Comparison of ENCODE assay signal across 14 mouse cellular contexts in genomic region chr17:71284890-71285289, GRCm38 (mm10). TPM values are rescaled to one million over a fixed set of nuclear protein-coding genes. Genes with fewer than 3 reads are reported as not detected.
DNase-seq lines count a peak whose midpoint lies in the region; ATAC-seq and TF ChIP-seq lines count a peak whose summit lies in the region.
"Had no signal": no experiment of that assay in that cellular context is flagged by ENCODE, and none has a peak within 500 bp of the region (broad histone marks: within the 10 kb centered on the region; RNA-seq: fewer than 3 reads in every experiment).

No protein-coding gene starts in this region.

- no peak overlapping the region for H3K4me3 ChIP-seq in lung, embryonic 14.5 days (ENCODE audit: low read depth, low read length)
- no peak overlapping the region for H3K4me3 ChIP-seq in lung, adult 2 months (replicated peaks; ENCODE audit: extremely low read depth, low read depth, low read length)
- no peak overlapping the region for H3K4me3 ChIP-seq in bone marrow, adult 2 months (replicated peaks; ENCODE audit: control insufficient read depth, low read depth, low read length)
- H3K4me3 ChIP-seq in liver, postnatal 0 days (ENCODE audit: low read depth, low read length), result no peak overlapping the region
- H3K4me3 ChIP-seq: neural tube, embryonic 15.5 days had no signal

- 12% methylated on average over 6 of the region's 6 CpGs for WGBS in lung, embryonic 14.5 days
- WGBS in lung, adult 2 months, result 31% methylated on average over 6 of the region's 6 CpGs
- WGBS in bone marrow, adult 2 months, result 36% methylated on average over 6 of the region's 6 CpGs
- WGBS in liver, postnatal 0 days (ENCODE audit: insufficient replicate concordance), result 24% methylated on average over 6 of the region's 6 CpGs

- H3K27me3 ChIP-seq in lung, embryonic 14.5 days (ENCODE audit: insufficient read depth, low read length), result no peaks in the 10 kb centered on the region
- H3K27me3 ChIP-seq in liver, postnatal 0 days (ENCODE audit: insufficient read depth, low read length), result no peaks in the 10 kb centered on the region
- H3K27me3 ChIP-seq: CH12.LX; neural tube, embryonic 15.5 days had no signal

- peak; percentile 33; the same call in 1 of the 2 replicates for ATAC-seq in lung, embryonic 14.5 days (ENCODE audit: insufficient read depth)
- peak; percentile 22; the same call in 1 of the 2 replicates for ATAC-seq in liver, postnatal 0 days

- peaks cover 10% of the 10 kb centered on the region; the same call in 1 of the 2 replicates for H3K4me1 ChIP-seq in lung, embryonic 14.5 days (ENCODE audit: insufficient read depth)
- peaks cover 2% of the 10 kb centered on the region; the same call in 1 of the 2 replicates for H3K4me1 ChIP-seq in lung, adult 2 months (ENCODE audit: control insufficient read depth, insufficient read depth, low read length)
- peaks cover 10% of the 10 kb centered on the region for H3K4me1 ChIP-seq in bone marrow, adult 2 months (ENCODE audit: control insufficient read depth, insufficient read depth, low read length)
- peaks cover 51% of the 10 kb centered on the region for H3K4me1 ChIP-seq in liver, postnatal 0 days (ENCODE audit: insufficient read depth)
- H3K4me1 ChIP-seq: neural tube, embryonic 15.5 days had no signal

- no peak for TF ChIP-seq CTCF in lung, embryonic 14.5 days (IDR thresholded peaks at IDR 0.05; ENCODE audit: low read depth)
- no peak for TF ChIP-seq CTCF in lung, adult 2 months (IDR thresholded peaks at IDR 0.05; ENCODE audit: insufficient read depth, low read length)
- no peak for TF ChIP-seq CTCF in bone marrow, adult 2 months (IDR thresholded peaks at IDR 0.05; ENCODE audit: control insufficient read depth, insufficient read depth, low read length)
- TF ChIP-seq CTCF in liver, postnatal 0 days (IDR thresholded peaks at IDR 0.05; ENCODE audit: low read depth), result no peak

- DNase-seq in lung, embryonic 14.5 days, result peak; percentile 54
- DNase-seq in lung, adult 2 months, result no peak
- DNase-seq in heart, postnatal 10 days, result peak; percentile 68 to 69
- no peak for DNase-seq in liver, postnatal 0 days
- DNase-seq in spleen, postnatal 14 days (ENCODE audit: low spot score in 2 of 2), result no peak
- DNase-seq in cerebellum, postnatal 14 days, result no peak
- DNase-seq in frontal cortex, postnatal 36 days (ENCODE audit: low spot score in 2 of 2), result no peak
- DNase-seq: cerebellum, adult 9-10 months; kidney, postnatal 14 days; midbrain, embryonic 14.5 days; right cerebral cortex, postnatal 25 days had no signal

- H3K9ac ChIP-seq in lung, embryonic 14.5 days, result no peak overlapping the region
- H3K9ac ChIP-seq in liver, postnatal 0 days (replicated peaks), result peak overlapping the region; percentile 30; the same call in 1 of the 2 replicates
- H3K9ac ChIP-seq: neural tube, embryonic 15.5 days had no signal

- no peaks in the 10 kb centered on the region for H3K9me3 ChIP-seq in lung, embryonic 14.5 days (ENCODE audit: low read depth, low read length)
- no peaks in the 10 kb centered on the region for H3K9me3 ChIP-seq in liver, postnatal 0 days (ENCODE audit: low read length)
- H3K9me3 ChIP-seq: neural tube, embryonic 15.5 days had no signal

- H3K4me2 ChIP-seq in lung, embryonic 14.5 days, result no peak overlapping the region
- peak overlapping the region; percentile 20 for H3K4me2 ChIP-seq in liver, postnatal 0 days (ENCODE audit: low read depth, low read length)
- H3K4me2 ChIP-seq: neural tube, embryonic 15.5 days had no signal

- TF ChIP-seq POLR2A in lung, adult 2 months (IDR thresholded peaks at IDR 0.05; ENCODE audit: borderline replicate concordance, extremely low read depth, low read depth, low read length), result no peak
- TF ChIP-seq POLR2A in bone marrow, adult 2 months (IDR thresholded peaks at IDR 0.05; ENCODE audit: borderline replicate concordance, control insufficient read depth, low read depth, low read length), result no peak

- no peaks in the 10 kb centered on the region for H3K36me3 ChIP-seq in lung, embryonic 14.5 days (ENCODE audit: insufficient read depth)
- H3K36me3 ChIP-seq in liver, postnatal 0 days (replicated peaks; ENCODE audit: insufficient read depth, low read length), result no peaks in the 10 kb centered on the region
- H3K36me3 ChIP-seq: neural tube, embryonic 15.5 days had no signal

- intact Hi-C loops in heart, postnatal 10 days (cut with DNase I), result loop anchor here (5.0 kb wide), 1 partner anchor 33 kb away; no protein-coding TSS in a partner anchor

- no peak overlapping the region for H3K27ac ChIP-seq in lung, embryonic 14.5 days (ENCODE audit: low read depth)
- H3K27ac ChIP-seq in bone marrow, adult 2 months (ENCODE audit: control insufficient read depth, insufficient read depth, low read depth, low read length, poor library complexity), result peak overlapping the region; percentile 39
- H3K27ac ChIP-seq in liver, postnatal 0 days (ENCODE audit: low read depth), result no peak overlapping the region
- H3K27ac ChIP-seq: neural tube, embryonic 15.5 days had no signal

- no peak for TF ChIP-seq EP300 in liver, postnatal 0 days (IDR thresholded peaks at IDR 0.05; ENCODE audit: low read depth)

RNA-seq across cellular contexts. Expression of gene Emilin2, which starts 26.9 kb away (rescaled TPM):
- 3.6 and 3.8 TPM in 2 replicates for polyA plus RNA-seq in lung, embryonic 14.5 days (2014; fragmentation: Nextera tagmentation; extraction: Ambion mirVana)
- polyA plus RNA-seq in lung, adult 2 months (2012; rRNA removed), result 17.3 and 18.7 TPM in 2 replicates
- polyA plus RNA-seq in bone marrow, adult 2 months (2011; ENCODE audit: insufficient read depth, insufficient read length, low replicate concordance, missing spikeins), result 33.0 and 38.7 TPM in 2 replicates
- total RNA-seq in heart, postnatal 10 days (2021), result 100 to 1,000 TPM; 185 to 196 TPM
- polyA plus RNA-seq in liver, postnatal 0 days (2015; fragmentation: Nextera tagmentation; extraction: Ambion mirVana), result 10.0 and 12.0 TPM in 2 replicates

Comparison
In these comparisons a context has a peak if more than half of its experiments do, and no peak if none do; other contexts are left out.
1. DNase-seq: peak in lung, embryonic 14.5 days (single experiment) and heart, postnatal 10 days (2 of 2); none in lung, adult 2 months (single experiment), liver, postnatal 0 days (single experiment), spleen, postnatal 14 days (0 of 2), cerebellum, postnatal 14 days (0 of 2) and frontal cortex, postnatal 36 days (0 of 2).